Mouse (Mus musculus): Measurements from ENCODE around the gene Tex37.
A peak's percentile ranks its signal among the peaks of the same experiment; 100 is the strongest.

Gene Tex37

DNA sequence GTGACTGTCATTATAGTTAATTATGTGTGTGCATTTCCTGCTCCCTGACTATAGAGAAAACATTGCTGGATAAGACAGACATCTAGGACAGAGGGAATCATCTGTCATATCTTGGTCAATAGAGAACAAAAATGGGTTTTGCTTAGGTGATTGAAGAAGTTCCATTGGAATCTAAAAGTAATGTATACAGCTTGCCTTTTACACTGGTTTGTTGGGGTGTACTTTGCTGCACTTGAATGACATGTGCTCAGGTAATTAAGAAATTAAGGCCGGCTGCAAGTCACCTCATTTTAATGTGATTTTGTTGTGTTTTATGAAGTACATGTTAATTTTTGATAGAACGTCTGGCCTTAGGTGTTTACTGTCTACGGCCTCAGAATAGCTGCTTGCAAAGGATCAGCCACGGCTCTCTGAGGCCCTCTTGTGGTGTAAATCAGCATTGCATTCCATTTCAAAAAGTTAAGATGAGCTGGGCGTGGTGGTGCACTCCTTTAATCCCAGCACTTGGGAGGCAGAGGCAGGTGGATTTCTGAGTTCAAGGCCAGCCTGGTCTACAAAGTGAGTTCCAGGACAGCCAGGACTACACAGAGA is 37.9 kb downstream of the Tex37 start:
- DNase-seq (ENCODE audit: low spot score) = peak; percentile 75

DNA sequence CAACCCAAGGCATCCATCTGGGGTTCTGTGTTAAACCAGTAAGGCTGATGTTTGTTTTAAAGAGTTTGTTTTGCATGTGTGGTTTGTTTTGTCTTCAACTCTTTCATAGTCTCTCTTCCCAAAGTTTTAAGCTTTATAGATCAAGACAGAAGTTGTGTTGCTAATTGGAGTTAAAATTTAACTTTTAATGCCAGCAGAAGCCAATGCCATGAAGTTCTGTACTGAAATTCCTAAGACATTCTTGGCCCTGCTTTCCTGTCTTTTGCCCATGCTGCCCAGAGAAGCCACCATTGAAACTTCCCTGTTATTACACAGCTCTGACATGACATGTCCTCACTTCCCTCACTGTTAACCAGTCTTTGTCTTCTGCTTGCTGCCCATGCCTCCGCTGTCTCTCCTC is 43.7 kb downstream of the Tex37 start:
- DNase-seq (ENCODE audit: low spot score) = no peak

DNA sequence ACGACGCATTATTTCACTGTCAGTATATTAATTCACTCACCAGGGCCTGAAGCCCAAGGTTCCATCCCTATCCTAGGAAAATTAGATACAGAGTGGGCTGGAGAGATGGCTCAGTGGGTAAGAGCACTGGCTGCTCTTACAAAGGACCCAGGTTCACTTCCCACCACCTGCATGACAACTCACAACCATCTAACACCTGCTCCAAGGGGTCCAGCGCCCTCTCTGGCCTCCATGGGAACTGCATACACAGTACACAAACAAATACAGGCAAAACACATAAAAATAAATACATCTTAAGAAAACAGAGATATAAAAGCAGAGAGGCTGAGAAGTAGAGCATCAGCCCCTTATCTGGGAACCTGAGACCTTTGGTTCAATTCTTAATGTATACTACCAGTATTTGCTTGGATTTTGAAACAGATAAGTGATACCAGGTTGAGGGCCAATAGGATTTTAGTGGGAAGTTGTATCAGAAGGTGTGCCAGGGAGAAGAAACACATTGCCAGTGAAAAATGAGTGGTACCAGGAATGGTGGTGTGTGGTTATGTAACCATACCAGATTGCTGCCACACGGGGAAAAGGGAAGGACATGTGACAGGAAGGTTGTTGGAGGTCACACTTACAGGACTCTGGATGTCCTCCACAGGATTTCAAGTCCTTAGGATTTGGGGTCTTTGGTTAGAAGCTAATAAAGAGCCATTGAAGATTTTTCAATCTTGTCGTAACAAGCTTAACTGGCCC is 44.5 kb downstream of the Tex37 start:
- DNase-seq (ENCODE audit: low spot score) = no peak

DNA sequence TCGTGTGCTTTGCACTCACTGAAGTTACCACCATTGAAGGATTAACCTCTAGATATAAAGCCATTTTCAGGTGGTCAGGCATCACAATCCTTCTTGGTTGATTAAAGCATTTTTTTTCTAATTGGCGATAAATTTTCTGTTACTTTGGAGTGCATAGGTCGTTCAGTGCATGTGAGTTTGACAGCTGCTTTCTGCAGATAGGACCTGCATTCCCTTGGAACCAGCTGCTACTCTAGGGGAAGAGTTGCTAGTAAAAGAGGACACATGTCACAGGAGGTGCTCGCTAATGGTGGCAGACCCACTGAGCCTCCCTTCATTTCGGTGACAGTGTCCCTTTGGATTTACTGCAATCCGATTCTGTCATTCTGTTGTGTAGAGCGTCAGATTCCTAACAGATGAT is 46.2 kb downstream of the Tex37 start:
- no peak for DNase-seq (ENCODE audit: low spot score)

GRCm38 (mm10) chr6:70872128-70872527 is 46.6 kb downstream of the Tex37 start:
- DNase-seq (ENCODE audit: low spot score) = peak; percentile 12

DNA sequence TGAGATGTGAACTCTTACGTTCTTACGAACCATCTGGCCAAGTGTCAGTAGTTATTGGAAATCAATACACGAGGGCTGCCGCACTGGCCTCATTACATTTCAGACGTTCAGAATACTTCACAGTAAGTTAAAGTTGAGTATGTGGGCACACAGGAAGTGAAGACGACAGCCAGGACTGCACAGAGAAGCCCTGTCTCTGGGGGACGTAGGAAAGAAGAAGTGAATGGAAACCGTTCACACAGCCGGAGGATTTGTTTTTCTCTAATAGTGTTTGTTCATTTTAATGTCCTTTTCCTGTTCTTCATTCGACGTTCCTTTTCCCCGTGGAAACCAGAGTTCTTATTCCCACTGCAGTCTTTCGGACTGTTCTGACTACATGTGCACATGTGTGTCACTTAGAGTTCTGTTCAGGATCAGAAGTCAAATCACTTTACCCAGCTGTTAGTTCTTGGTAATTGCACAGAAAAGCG is 47.2 kb downstream of the Tex37 start:
- no peak for DNase-seq (ENCODE audit: low spot score)

GRCm38 (mm10) chr6:70867297-70867696 is 51.4 kb downstream of the Tex37 start:
- DNase-seq (ENCODE audit: low spot score) = no peak

- no peak for DNase-seq (ENCODE audit: low spot score)
Observed at GRCm38 (mm10) chr6:70866761-70867160, 52.0 kb downstream of the Tex37 start.

DNA sequence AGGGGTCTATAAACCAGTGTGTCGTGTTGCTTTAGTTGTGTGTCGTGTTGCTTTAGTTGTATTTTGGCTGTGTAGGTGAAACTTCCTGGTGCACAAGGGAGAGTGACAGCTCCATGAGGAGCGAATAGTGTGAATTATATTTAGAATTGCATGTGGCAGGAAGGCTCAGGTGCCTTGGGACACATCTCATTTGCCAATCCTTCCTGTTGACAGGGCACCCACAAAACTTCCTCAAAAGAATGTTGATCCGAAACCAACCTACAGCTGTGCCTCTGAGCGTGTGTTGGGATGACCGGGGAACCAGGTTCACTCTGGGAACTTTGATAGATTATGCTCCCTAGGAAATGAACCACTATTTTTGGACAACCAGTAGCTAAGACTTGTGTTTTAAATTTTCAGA is 54.4 kb downstream of the Tex37 start:
- DNase-seq (ENCODE audit: low spot score) = no peak
